Mouse (Mus musculus) erythroblast, adult 5-6 weeks (primary cell): ENCODE data around the gene Fgfr4. TPM values are rescaled to one million over a fixed set of nuclear protein-coding genes. Genes with fewer than 3 reads are reported as not detected.

Experiments used
- ATAC-seq: replicated peaks from 2 replicates; pipeline ENCODE4 v1.8.0; 2016; ENCODE audit warnings: moderate number of reproducible peaks, mild to moderate bottlenecking, moderate TSS enrichment, inconsistent platforms; ENCODE audit not compliant: poor library complexity, low FRiP score, severe bottlenecking
- total RNA-seq, 2 experiments: library from RNA; stranded (forward) in 1 of 2; stranded (reverse) in 1 of 2; fragments of 150-400 nt in 1 of 2; fragments of 200-764, 138-1000 nt in 1 of 2; gene quantifications; 2 replicates each; pipeline versions ENCODE4 v1.2.3 to v1.2.4; 2015 to 2017; ENCODE audit warnings: low replicate concordance in 2 of 2

Fgfr4 gene
- total RNA-seq, 2 experiments from 2014 or later = not detected

DNA sequence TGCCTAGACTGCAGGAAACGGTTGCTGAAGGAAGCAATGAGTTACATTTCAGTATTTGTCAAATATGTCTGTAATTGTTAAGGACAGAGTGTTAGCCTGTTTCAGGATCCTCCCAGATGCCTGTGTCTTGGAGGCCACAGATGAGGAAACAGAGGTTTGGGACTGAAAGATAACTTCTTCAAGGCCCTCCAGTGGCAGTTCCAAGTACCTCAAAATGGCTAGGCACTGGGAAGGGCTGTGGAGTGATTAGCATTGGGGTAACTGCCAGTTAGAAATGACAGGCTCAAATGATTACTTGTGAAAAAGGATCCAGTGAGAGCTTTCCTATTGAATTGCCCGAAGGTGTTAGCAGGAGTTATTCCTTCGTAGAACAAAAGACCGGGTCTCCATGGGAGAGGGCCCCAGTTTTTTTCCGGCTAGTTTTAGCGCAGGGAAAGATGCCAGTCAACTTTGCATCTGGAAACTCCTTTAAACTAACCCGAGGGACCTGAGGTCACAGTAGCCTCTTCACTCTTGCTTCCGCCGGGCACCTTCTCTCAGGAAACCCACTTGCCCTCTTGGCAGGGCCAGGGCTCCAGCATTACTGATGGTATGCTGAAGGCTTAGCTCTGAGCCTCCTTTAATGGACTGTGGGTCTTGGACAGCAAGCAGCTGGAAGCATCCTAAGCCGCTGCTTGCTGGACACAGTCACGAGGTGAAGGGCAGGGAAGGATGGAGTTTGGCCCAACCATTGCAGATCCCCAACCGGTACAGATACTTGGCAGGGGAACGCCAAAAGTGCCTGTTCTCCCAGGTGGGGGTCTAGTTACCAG lies 56.6 kb downstream of the Fgfr4 start:
- no peak for ATAC-seq

DNA sequence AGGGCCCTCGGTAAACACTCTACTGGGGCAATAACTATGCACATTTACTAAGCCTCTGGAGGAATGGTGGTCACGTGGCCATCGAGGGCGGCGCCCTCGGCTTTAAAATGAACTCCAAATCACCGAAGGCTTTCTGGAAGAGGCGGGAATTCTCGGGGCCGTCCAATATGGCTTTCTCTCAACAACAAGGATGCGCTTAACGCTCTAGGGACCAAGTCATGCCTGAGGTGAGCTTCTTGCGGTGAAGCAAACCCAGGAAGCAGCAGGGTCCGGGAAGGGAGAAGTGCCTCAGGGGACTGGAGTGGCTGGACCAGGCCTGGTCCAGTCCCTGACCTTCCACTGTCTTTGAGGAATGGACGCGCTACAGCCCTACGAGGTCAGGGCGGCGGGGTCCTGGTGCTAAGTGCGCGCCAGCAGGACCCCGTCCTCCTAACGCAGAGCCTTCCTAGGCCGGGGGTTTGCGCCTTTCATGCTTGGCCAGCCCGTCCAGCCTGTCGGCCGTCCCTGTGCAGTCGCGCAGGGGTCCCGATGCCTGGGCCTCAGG lies 57.3 kb downstream of the Fgfr4 start, which contains the start of gene Nsd1:
TSS of gene Nsd1 (plus strand) at position 134 of the 544 bp plus-strand sequence.
- no peak for ATAC-seq

DNA sequence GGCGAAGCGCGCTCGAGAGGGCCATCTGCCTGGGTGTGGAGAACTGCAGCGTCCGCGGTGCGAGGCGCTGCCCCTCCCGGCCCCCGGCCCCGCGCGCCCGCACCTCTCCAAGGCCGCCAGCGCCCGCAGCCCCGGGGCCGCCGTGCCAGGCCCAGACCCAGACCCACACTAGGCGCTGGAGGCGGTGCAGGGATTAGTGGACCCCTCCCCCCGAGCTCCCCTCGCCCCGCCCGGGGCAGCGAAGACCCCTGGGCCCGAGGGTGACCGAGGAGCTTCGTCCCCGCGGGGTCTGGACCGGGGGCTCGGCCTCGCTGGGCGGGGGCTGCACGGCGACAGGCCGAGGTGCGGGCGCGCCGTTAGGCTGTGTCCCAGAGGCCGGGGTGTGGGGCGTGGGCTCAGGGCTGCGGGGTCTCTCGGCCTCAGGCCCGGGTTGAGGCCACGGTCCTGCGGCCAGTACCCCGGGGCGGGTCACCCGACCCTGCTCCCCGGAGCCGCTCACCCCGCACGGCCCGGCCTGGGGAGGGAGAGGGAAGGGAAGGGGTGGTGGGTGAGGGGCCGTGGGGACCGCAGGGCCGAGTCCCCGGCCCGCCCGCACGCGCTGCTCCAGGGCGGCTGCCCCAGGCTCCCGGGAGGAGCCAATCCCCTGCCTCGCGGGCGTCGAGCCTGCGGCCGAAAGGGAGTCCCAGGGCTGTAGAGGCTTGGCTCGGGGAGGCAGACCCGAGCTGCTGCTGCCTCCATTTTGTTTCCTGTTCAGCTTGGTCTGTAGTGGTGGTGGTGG lies 57.9 kb downstream of the Fgfr4 start:
- peak; percentile 54 for ATAC-seq

DNA sequence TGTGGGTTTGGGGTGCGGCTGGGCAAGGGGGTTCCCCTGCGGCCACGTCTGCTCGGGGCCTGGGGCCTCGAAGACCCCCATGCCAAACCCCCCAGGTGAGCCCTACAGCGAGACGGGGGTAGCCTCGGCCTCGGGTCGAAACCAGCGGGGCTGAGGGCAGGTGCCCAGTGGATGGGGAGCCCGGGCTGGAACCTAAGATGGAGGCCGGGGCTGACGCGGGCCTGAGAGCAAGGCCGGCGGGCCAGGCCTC lies 58.5 kb downstream of the Fgfr4 start:
- peak; percentile 65 for ATAC-seq

DNA sequence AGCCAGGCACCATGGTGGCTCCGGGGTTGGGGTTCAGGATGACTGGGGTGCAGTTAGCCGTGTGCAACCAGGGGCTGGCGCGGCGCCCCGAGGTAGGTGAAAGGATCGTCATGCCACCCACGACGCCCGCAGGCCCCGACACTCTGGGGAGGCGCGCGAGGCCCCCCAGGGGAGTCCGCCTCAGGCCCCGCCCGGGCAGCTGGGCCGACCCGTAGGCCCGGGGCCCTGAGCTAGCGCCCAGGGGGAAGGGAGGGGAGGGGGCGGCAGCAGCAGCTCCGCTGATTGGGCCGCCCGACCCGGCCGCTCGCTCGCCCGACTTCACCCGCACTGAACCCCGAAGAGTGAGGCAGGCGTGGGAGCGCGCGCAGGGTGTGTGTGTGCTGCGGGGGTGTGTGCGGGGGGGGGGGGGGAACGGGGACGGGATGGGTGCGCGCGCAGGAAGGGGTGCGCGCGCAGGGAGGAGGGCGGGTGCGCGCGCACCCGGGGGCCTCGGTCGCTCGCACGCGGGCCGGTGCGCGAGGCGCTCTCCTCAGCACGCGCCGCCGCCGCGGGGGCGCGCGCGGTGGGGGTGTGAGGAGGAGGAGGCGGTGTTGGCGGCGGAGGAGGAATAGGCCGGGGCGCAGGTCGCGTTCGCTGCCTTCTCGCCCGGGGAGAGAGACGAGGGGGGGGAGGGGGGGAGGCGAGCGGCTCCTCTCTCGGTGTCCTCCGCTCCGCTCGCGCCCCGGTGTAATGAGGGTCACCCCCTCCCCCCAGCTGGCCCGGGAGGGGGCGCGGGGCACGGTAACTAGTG lies 59.0 kb downstream of the Fgfr4 start:
- ATAC-seq = peak; percentile 39

DNA sequence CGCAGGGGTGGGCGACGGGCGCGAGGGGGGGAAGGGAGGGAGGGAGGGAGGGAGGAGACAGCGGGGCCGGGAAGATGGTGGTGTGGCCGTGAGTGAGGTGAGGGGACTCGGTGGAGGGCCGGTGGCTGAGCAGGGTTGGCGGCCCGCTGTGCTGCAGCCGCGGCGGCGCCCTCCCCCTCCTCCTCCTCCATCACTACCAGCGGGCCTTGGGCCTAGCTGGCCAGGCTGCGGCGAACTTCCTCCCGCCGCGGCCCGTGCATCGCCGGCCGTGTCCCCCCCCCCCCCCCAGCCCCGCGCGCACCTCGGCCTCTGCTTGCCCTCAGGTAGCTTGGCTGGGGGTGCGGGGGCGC lies 59.5 kb downstream of the Fgfr4 start:
- no peak for ATAC-seq

DNA sequence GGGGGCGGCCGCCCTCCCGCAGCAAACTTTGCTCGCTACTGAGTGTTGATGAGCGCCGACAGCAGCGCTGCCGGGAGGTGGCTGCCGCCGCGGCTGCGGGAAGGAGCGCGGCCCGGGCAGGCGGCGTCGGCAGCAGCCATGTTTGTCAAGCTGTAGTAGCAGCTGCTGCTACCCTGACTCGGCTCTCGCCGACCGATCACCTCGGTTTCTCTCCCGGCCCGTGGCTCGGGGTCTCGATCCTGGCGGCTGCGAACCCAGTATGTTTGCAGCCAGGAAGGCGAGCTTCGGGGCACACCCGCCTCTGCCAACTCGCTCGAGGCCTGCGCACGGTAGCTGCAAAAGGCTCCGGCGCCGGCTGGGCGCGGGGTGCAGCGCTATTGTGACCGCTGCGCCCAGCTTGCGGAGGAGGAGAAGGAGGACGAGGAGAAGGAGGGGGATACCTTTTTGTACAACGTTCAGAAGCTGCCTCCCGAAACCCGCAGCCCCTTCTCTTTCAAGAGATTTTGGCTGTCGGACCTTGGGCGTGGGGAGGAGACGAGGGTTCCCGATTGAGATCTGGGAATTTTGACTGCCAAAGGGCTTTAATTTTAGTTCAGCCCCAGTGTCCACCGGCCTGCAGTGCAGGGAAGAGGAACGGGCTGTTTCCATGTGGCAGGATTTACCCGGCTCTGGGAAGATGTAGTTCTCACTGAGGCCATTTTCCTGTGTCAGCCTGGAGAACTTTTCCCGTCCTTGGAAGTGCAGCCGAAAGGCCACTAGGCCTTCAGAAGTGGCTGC lies 60.1 kb downstream of the Fgfr4 start:
- ATAC-seq = peak; percentile 60

DNA sequence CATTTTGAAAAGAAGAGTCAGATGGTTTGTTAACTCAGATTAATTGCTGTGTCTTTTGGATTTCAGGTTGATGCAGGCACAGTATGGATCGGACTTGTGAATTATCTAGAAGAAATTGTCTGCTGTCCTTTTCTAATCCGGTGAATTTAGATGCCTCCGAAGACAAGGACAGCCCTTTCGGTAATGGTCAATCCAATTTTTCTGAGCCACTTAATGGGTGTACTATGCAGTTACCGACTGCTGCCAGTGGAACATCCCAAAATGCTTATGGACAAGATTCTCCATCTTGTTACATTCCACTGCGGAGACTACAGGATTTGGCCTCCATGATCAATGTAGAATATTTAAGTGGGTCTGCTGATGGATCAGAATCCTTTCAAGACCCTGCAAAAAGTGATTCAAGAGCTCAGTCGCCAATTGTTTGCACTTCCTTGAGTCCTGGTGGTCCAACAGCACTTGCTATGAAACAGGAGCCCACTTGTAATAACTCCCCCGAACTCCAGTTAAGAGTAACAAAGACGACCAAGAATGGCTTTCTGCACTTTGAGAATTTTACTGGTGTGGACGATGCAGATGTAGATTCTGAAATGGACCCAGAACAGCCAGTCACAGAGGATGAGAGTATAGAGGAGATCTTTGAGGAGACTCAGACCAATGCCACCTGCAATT lies 60.8 kb downstream of the Fgfr4 start:
- ATAC-seq = no peak

Other genes starting within 250 kb of the Fgfr4 start
- gene Unc5a, start 203.2 kb upstream of the Fgfr4 start, total RNA-seq (2015; ENCODE audit: low replicate concordance) = 1.9 and 10.8 TPM in 2 replicates
- gene Unc5a, start 203.2 kb upstream of the Fgfr4 start, total RNA-seq (2017; ENCODE audit: low replicate concordance) = 0.77 and 3.8 TPM in 2 replicates
- gene Hk3, start 131.3 kb upstream of the Fgfr4 start, total RNA-seq (2015; ENCODE audit: low replicate concordance) = 19.6 and 22.4 TPM in 2 replicates
- 34.2 and 38.5 TPM in 2 replicates for gene Hk3, start 131.3 kb upstream of the Fgfr4 start, total RNA-seq (2017; ENCODE audit: low replicate concordance)
- 16.5 and 36.5 TPM in 2 replicates for gene Uimc1, start 52.3 kb upstream of the Fgfr4 start, total RNA-seq (2015; ENCODE audit: low replicate concordance)
- 25.1 and 30.4 TPM in 2 replicates for gene Uimc1, start 52.3 kb upstream of the Fgfr4 start, total RNA-seq (2017; ENCODE audit: low replicate concordance)
- gene Zfp346, start 47.3 kb upstream of the Fgfr4 start, total RNA-seq (2015; ENCODE audit: low replicate concordance) = 14.8 and 24.8 TPM in 2 replicates
- 17.3 and 25.2 TPM in 2 replicates for gene Zfp346, start 47.3 kb upstream of the Fgfr4 start, total RNA-seq (2017; ENCODE audit: low replicate concordance)
- not detected in 2 replicates for gene Gm17617, start 19.1 kb upstream of the Fgfr4 start, total RNA-seq (2015; ENCODE audit: low replicate concordance)
- gene Gm17617, start 19.1 kb upstream of the Fgfr4 start, total RNA-seq (2017; ENCODE audit: low replicate concordance) = not detected in 2 replicates
- gene Nsd1, start 57.1 kb downstream of the Fgfr4 start, total RNA-seq (2015; ENCODE audit: low replicate concordance) = 23.0 and 33.8 TPM in 2 replicates
- gene Nsd1, start 57.1 kb downstream of the Fgfr4 start, total RNA-seq (2017; ENCODE audit: low replicate concordance) = 21.0 and 29.0 TPM in 2 replicates
- gene Prelid1, start 167.9 kb downstream of the Fgfr4 start, total RNA-seq (2015; ENCODE audit: low replicate concordance) = 130 and 134 TPM in 2 replicates
- 36.8 and 38.1 TPM in 2 replicates for gene Prelid1, start 167.9 kb downstream of the Fgfr4 start, total RNA-seq (2017; ENCODE audit: low replicate concordance)
- 44.1 and 62.1 TPM in 2 replicates for gene Rab24, start 169.3 kb downstream of the Fgfr4 start, total RNA-seq (2015; ENCODE audit: low replicate concordance)
- gene Rab24, start 169.3 kb downstream of the Fgfr4 start, total RNA-seq (2017; ENCODE audit: low replicate concordance) = 12.9 and 19.2 TPM in 2 replicates
- gene Mxd3, start 177.2 kb downstream of the Fgfr4 start, total RNA-seq (2015; ENCODE audit: low replicate concordance) = 14.2 and 15.0 TPM in 2 replicates
- gene Mxd3, start 177.2 kb downstream of the Fgfr4 start, total RNA-seq (2017; ENCODE audit: low replicate concordance) = 20.1 and 28.7 TPM in 2 replicates
- 19.6 and 20.2 TPM in 2 replicates for gene Lman2, start 210.1 kb downstream of the Fgfr4 start, total RNA-seq (2015; ENCODE audit: low replicate concordance)
- 31.8 and 33.4 TPM in 2 replicates for gene Lman2, start 210.1 kb downstream of the Fgfr4 start, total RNA-seq (2017; ENCODE audit: low replicate concordance)
- 9.0 and 14.2 TPM in 2 replicates for gene Rgs14, start 217.1 kb downstream of the Fgfr4 start, total RNA-seq (2015; ENCODE audit: low replicate concordance)
- gene Rgs14, start 217.1 kb downstream of the Fgfr4 start, total RNA-seq (2017; ENCODE audit: low replicate concordance) = 7.8 and 7.9 TPM in 2 replicates
- gene Slc34a1, start 245.5 kb downstream of the Fgfr4 start, total RNA-seq (2015; ENCODE audit: low replicate concordance) = not detected in 2 replicates
- gene Slc34a1, start 245.5 kb downstream of the Fgfr4 start, total RNA-seq (2017; ENCODE audit: low replicate concordance) = not detected in 2 replicates